Mouse (Mus musculus): ENCODE measurements around the gene Ndufs1. TPM values are rescaled to one million over a fixed set of nuclear protein-coding genes. Genes with fewer than 3 reads are reported as not detected.

The Ndufs1 gene
- total RNA-seq (2023; ENCODE audit: inconsistent age), result 72.6 to 83.7 TPM (median 76.1 TPM) in 4 replicates

DNA sequence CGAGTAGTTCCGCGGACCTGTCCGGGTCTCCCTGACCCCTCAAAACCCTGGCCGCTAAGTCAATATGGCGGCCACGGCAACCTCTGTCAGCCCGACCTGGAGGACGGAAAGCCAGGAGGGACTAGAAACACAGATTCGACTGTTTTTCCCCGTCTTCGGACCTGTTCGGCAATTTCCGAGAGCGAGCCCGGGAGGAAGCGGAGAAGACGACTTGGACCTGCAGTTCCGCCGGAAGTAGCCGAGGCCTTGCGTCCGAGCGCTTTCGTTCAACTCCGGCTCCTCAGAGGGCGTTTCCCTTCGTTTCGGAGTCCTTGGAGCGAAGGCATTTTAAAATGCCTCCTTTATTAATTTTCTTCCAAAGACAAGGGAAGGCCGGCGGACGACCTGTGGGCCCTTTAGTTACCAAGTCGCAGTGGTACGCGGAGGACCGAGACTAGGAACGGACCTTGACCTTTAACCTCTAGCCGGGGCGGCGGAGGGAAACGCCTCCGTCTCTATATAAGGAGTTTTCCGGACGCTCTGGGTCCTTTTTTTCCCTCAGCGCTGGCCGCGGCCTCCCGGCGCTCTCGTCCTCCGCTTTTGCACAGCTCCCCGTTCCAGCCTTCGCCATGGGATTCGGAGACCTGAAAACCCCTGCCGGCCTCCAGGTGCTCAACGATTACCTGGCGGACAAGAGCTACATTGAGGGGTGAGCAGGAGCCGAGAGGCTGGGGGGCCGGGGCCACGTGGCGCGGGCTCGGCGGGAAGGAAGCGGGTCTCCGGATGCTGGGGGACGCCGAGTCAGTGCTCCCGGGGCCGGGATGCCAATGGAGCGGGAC is at the start of gene Ndufs1, which contains the start of gene Eef1b2:
Gene Ndufs1 (minus strand): TSS at position 230 of the 818 bp plus-strand sequence.
Gene Eef1b2 (plus strand): TSS at position 222 of the 818 bp plus-strand sequence.

DNA sequence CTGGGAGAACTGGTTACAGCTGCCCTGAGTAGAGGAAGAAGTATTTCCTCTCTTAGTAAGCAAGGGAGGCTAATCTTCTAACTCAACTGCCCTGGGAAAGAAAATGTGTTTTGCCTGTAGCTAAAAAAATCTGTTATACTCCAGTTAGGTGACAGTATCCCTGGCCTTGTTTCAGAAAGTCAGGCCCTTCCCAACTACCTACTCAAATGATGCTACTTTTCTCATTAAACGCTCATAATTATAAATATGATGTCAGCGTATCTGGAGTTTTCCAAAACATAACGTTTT is 37.6 kb upstream of the Ndufs1 start, which contains the start of gene Gpr1:
Gene Gpr1 (minus strand): TSS at position 273 of the 288 bp plus-strand sequence.

DNA sequence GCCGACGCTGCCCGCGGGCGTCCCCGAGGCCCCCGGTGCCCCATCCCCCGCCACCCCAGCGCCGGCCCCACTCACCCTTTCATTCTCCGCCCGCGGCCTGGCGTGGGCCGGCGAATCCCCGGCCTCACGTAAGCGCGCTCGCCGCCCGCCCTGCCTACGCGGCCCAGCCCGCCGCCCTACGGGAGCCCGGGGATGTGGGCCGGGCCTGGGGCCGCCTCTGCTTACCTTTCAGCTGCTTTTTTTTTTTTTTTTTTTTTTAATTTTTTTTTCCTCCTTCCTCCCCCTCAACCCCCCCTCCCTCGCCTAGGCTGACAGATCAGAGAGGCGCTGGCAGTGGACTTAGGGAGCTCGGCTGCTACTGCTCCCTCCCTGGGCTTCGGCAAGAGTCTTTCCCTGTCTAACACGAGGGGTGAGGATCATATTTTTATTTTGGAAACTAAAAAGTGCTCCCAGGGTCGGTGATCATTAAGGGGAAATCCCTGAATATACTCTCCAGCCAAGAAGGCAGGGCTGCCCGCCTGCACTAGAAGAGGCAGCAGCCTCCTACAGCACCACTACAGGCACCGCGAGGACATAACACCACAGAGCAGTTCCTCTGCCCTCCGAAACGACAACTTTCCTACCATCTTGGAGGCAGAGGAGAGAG is 62.4 kb downstream of the Ndufs1 start, which contains the start of gene Ino80d:
Gene Ino80d (minus strand): TSS at position 532 of the 646 bp plus-strand sequence.

Other genes starting within 250 kb of the Ndufs1 start
- gene Ino80d, start 62.2 kb downstream of the Ndufs1 start, total RNA-seq (2023; ENCODE audit: inconsistent age), result 74.5 to 88.0 TPM (median 82.5 TPM) in 4 replicates
- gene Eef1b2, start within 50 bp of the Ndufs1 start, total RNA-seq (2023; ENCODE audit: inconsistent age), result 1,005 to 1,163 TPM (median 1,024 TPM) in 4 replicates
- not detected in 4 replicates for gene Gpr1, start 37.7 kb upstream of the Ndufs1 start, total RNA-seq (2023; ENCODE audit: inconsistent age)
- not detected in 4 replicates for gene Zdbf2, start 96.4 kb upstream of the Ndufs1 start, total RNA-seq (2023; ENCODE audit: inconsistent age)